Mouse (Mus musculus) A20 (cell line): ENCODE measurements at regions not wholly inside any gene's neighbourhood (a gene's known extent, or its start where the extent isn't known, plus 50 kb on each side); places are given as distances from the start of the nearest gene placed in this dataset.
A peak's percentile ranks its signal among the peaks of the same experiment; 100 is the strongest.
"Not testable (repeated sequence)": the region's sequence is repeated elsewhere in the genome, so short reads cannot be mapped to it uniquely, and the experiment has no call there.

ENCODE experiments used
- DNase-seq: peaks from one replicate; pipeline ENCODE4 v3.0.0-alpha.2; 2011; ENCODE audit warnings: low read depth, low spot score

- not testable (repeated sequence) for DNase-seq
These were observed 61.4 kb upstream of the Ptger2 start for GRCm38 (mm10) chr14:44926368-44927203.

GRCm38 (mm10) chr14:44921786-44922185 lies 62.6 kb upstream of the Ptgdr start:
- not testable (repeated sequence) for DNase-seq

- DNase-seq: peak; percentile 17
These were observed 60.2 kb upstream of the Ptgdr start for GRCm38 (mm10) chr14:44919389-44919788.

GRCm38 (mm10) chr14:44915627-44916026 lies 56.5 kb upstream of the Ptgdr start:
- DNase-seq: no peak

GRCm38 (mm10) chr14:44912740-44913139 lies 53.6 kb upstream of the Ptgdr start:
- DNase-seq: no peak
